Mouse (Mus musculus) liver, embryonic 14.5 days (tissue): ENCODE measurements around the gene Cnih3. TPM values are rescaled to one million over a fixed set of nuclear protein-coding genes. Genes with fewer than 3 reads are reported as not detected.

Source experiments
- ATAC-seq: fragments of 200-750 bp; cut with Nextera tagmentation; 2 replicates; pipeline ENCODE4 v1.8.0; 2017; ENCODE audit warnings: moderate number of reproducible peaks, mild to moderate bottlenecking, moderate library complexity; ENCODE audit not compliant: insufficient read depth
- DNase-seq, 3 experiments: peaks; one replicate each; pipeline ENCODE4 v3.0.0-alpha.2; 2012 to 2013; ENCODE audit warnings: low read depth in 3 of 3, low spot score in 3 of 3
- H3K27ac ChIP-seq: fragments of 300-500 bp; sonication (generic); 2 replicates; pipeline ENCODE4 v1.5.1; 2014; ENCODE audit warnings: moderate library complexity, mild to moderate bottlenecking, control low read depth, inconsistent platforms
- H3K27me3 ChIP-seq: fragments of 300-500 bp; sonication (generic); 2 replicates; pipeline ENCODE4 v1.6.1; 2014; ENCODE audit warnings: mild to moderate bottlenecking, low read length, moderate library complexity; ENCODE audit not compliant: control insufficient read depth, insufficient read depth
- H3K36me3 ChIP-seq: fragments of 300-500 bp; sonication (generic); replicated peaks from 2 replicates; pipeline ENCODE4 v1.6.1; 2014; ENCODE audit warnings: low read depth; ENCODE audit not compliant: control insufficient read depth, insufficient read depth
- H3K4me1 ChIP-seq, 2 experiments: fragments of 200-500 bp in 1 of 2; fragments of 300-500 bp in 1 of 2; sonication (generic) in 1 of 2; replicated peaks; 2 replicates each; pipeline ENCODE4 v1.6.1; 2012 to 2014; ENCODE audit warnings: antibody characterized with exemption in 1 of 2, inconsistent platforms in 1 of 2, low read length in 1 of 2; ENCODE audit not compliant: control insufficient read depth in 2 of 2, insufficient read depth in 2 of 2
- H3K4me2 ChIP-seq: fragments of 300-500 bp; sonication (generic); 2 replicates; pipeline ENCODE4 v1.6.1; 2014; ENCODE audit warnings: low read depth, mild to moderate bottlenecking, control low read depth, moderate library complexity
- H3K4me3 ChIP-seq, 2 experiments: fragments of 200-500 bp in 1 of 2; fragments of 300-500 bp in 1 of 2; sonication (generic) in 1 of 2; 2 replicates each; pipeline ENCODE4 v1.5.1; 2012 to 2014; ENCODE audit warnings: low read depth in 2 of 2, low read length in 2 of 2, mild to moderate bottlenecking in 2 of 2, control low read depth in 1 of 2, inconsistent platforms in 1 of 2, moderate library complexity in 1 of 2; ENCODE audit not compliant: insufficient read depth in 1 of 2
- H3K9ac ChIP-seq: fragments of 300-500 bp; sonication (generic); replicated peaks from 2 replicates; pipeline ENCODE4 v1.6.1; 2014; ENCODE audit warnings: mild to moderate bottlenecking, control low read depth, moderate library complexity
- H3K9me3 ChIP-seq: fragments of 300-500 bp; sonication (generic); 2 replicates; pipeline ENCODE4 v1.6.1; 2016; ENCODE audit warnings: low read length, mixed read lengths; ENCODE audit not compliant: control insufficient read depth
- CTCF ChIP-seq: IDR thresholded peaks from 2 replicates; pipeline ENCODE4 v1.5.1; 2016; ENCODE audit warnings: antibody characterized with exemption, low read depth, control low read depth
- EP300 ChIP-seq: IDR thresholded peaks from 2 replicates; pipeline ENCODE4 v1.6.1; 2016; ENCODE audit warnings: antibody characterized with exemption, low read depth
- WGBS: fragments of 180-500 bp; shearing (Covaris S2); extraction: QIAGEN DNeasy Blood & Tissue Kit; methylation state at CpG from one replicate; pipeline ENCODE4 v1.1.7; 2014; ENCODE audit not compliant: insufficient replicate concordance; 5-methylcytosine and 5-hydroxymethylcytosine counted together
- polyA plus RNA-seq, 2 experiments: library from polyadenylated mRNA; depleted of rRNA in 1 of 2; stranded (reverse) in 1 of 2; unstranded in 1 of 2; fragments of >200 nt; fragmentation: Nextera tagmentation in 1 of 2; extraction: Ambion mirVana in 1 of 2; gene quantifications; 2 replicates each; pipeline versions ENCODE4 v1.2.1 to v1.2.3; 2012 to 2014

The Cnih3 gene
- polyA plus RNA-seq, 2 experiments = 0.02 TPM; not detected in 1

DNA sequence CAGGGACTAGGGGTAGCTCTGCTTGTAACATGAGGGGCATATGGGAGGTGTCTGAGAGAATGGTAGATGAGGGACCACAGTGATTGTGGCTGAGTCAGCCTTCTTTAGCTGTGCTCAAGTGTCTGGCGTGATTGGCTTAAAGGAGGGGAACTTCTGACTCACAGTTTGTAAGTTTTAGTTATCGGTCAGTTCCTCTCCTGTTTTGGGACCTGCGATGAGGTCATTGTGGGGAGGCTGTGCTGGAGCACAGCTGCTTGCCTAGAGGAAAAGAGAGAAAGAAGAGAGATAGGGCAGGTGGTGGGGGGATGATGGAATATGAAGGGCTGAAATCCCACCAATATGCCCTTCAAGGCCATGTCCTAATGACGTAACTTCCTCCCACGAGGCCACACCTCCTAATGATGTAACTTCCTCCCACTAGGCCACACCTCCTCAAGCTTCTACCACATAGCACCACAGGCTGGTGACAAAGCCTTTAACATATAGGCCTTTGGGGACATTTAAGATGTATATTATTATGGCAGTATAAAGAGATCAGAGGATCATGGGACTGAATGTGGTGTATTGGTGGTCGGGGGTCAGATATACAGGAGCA lies 42.9 kb downstream of the Cnih3 start:
- WGBS = 56% methylated on average over 6 of the region's 6 CpGs
- no peak for DNase-seq
- Histone ChIP-seq H3K9me3 (no peaks in the 10 kb centered on the region), H3K27me3 (no peaks in the 10 kb centered on the region), H3K4me3 (no peak overlapping the region), H3K4me1 (no peaks in the 10 kb centered on the region), H3K4me2 (no peak overlapping the region), H3K36me3 (no peaks in the 10 kb centered on the region), H3K9ac (no peak overlapping the region), H3K27ac (no peak overlapping the region)
- no peak for ATAC-seq
- TF ChIP-seq CTCF = no peak
- no peak for TF ChIP-seq EP300

- WGBS = 61% methylated on average over 3 of the region's 3 CpGs
- no peak for DNase-seq
Observed at GRCm38 (mm10) chr1:181399179-181399578, 46.8 kb downstream of the Cnih3 start.

GRCm38 (mm10) chr1:181403056-181403455 lies 50.6 kb downstream of the Cnih3 start:
- no peaks in the 10 kb centered on the region for H3K4me1 ChIP-seq
- no peak for TF ChIP-seq CTCF
- DNase-seq (no peak), ATAC-seq (no peak)
- no peak overlapping the region for H3K4me3 ChIP-seq
- no peaks in the 10 kb centered on the region for H3K9me3 ChIP-seq
- H3K4me2 ChIP-seq = no peak overlapping the region
- H3K36me3 ChIP-seq = no peaks in the 10 kb centered on the region
- WGBS = 64% methylated on average over 7 of the region's 7 CpGs
- H3K27ac ChIP-seq = no peak overlapping the region
- no peaks in the 10 kb centered on the region for H3K27me3 ChIP-seq
- H3K9ac ChIP-seq = no peak overlapping the region

More at GRCm38 (mm10) chr1:181399179-181399578, 46.8 kb downstream of the Cnih3 start:
- Histone ChIP-seq H3K27me3 (no peaks in the 10 kb centered on the region), H3K36me3 (no peaks in the 10 kb centered on the region), H3K4me1 (no peaks in the 10 kb centered on the region), H3K9ac (no peak overlapping the region), H3K4me2 (no peak overlapping the region), H3K4me3 (no peak overlapping the region), H3K27ac (no peak overlapping the region), H3K9me3 (no peaks in the 10 kb centered on the region)
- ATAC-seq = no peak
- TF ChIP-seq CTCF (no peak), EP300 (no peak)

GRCm38 (mm10) chr1:181407281-181407680 lies 54.9 kb downstream of the Cnih3 start:
- H3K27ac ChIP-seq = no peak overlapping the region
- H3K4me1 ChIP-seq = no peaks in the 10 kb centered on the region
- ATAC-seq (no peak), DNase-seq (no peak)
- no peak for TF ChIP-seq CTCF
- TF ChIP-seq EP300 = no peak
- H3K4me2 ChIP-seq = no peak overlapping the region
- WGBS = 79% methylated on average over 11 of the region's 11 CpGs
- H3K9ac ChIP-seq = no peak overlapping the region
- H3K27me3 ChIP-seq = no peaks in the 10 kb centered on the region
- no peaks in the 10 kb centered on the region for H3K9me3 ChIP-seq
- no peaks in the 10 kb centered on the region for H3K36me3 ChIP-seq
- no peak overlapping the region for H3K4me3 ChIP-seq

DNA sequence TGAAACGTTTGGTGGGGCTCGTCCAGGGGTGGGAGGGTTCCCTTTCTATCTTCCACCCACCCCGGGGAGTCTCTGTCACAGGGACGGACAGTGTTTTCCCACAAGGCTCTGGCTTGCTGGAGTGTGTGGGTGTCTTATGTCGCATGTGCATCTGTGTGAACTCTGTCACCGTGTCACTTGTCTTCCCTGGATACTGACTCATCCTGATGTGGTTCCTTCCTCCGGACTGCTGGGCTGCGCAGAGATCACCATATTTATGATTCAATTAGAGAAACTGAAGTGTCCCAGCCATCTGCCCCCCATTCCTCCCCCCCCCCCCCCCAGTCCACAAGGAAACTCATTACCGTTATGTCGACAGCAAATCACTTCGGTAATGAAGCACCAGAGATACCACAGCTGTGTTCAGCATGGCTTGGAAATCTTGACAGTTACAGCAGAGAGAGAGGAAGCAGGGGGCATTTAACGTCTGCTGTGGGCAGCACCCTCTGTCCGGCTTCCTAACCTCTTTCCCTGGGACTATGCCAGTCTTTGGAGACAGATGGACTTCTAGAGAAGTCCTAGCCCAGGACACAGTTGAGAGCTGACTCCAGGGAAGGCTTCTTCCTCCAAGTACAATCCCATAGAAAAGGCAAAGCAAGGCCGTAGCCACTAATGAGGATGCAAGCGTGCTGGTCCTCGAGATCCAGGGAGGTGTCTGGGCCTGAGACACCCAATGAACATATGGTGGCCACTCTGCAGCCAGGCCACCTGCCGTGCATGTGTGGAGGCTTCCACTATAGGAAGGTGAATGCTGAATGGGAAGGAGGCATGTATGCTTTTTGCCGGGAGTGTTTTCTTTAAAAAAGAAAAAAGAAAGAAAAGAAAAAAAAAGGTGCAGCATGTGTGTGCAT lies 55.9 kb downstream of the Cnih3 start:
- H3K4me1 ChIP-seq = no peaks in the 10 kb centered on the region
- DNase-seq (no peak), ATAC-seq (no peak)
- H3K27ac ChIP-seq = no peak overlapping the region
- TF ChIP-seq EP300 (no peak), CTCF (no peak)
- no peaks in the 10 kb centered on the region for H3K27me3 ChIP-seq
- no peak overlapping the region for H3K4me2 ChIP-seq
- H3K9ac ChIP-seq = no peak overlapping the region
- H3K4me3 ChIP-seq = no peak overlapping the region
- no peaks in the 10 kb centered on the region for H3K36me3 ChIP-seq
- H3K9me3 ChIP-seq = no peaks in the 10 kb centered on the region
- 67% methylated on average over 18 of the region's 18 CpGs for WGBS
